Mouse (Mus musculus): ENCODE data around the gene Gm33543. TPM values are rescaled to one million over a fixed set of nuclear protein-coding genes. Genes with fewer than 3 reads are reported as not detected.

Gm33543 gene
- polyA plus RNA-seq, 1 experiment from 2014 or later, result not detected

- Histone ChIP-seq H3K27me3 (ENCODE audit: control insufficient read depth, insufficient read depth, low read length) (no peaks in the 10 kb centered on the region), H3K36me3 (ENCODE audit: control insufficient read depth, insufficient read depth, low read length) (no peaks in the 10 kb centered on the region), H3K9me3 (replicated peaks; ENCODE audit: control insufficient read depth, low read length) (no peaks in the 10 kb centered on the region), H3K4me2 (ENCODE audit: low read depth, low read length) (no peak overlapping the region), H3K4me1 (ENCODE audit: control insufficient read depth, insufficient read depth, low read length) (no peaks in the 10 kb centered on the region), H3K4me3 (replicated peaks; ENCODE audit: low read length) (no peak overlapping the region), H3K9ac (ENCODE audit: low read length) (no peak overlapping the region), H3K27ac (ENCODE audit: low read length) (no peak overlapping the region)
- whole genome bisulfite sequencing, result 27% methylated on average over 9 of the region's 9 CpGs
- no peak for ATAC-seq (ENCODE audit: insufficient read depth, low FRiP score)
Observed at GRCm38 (mm10) chr10:95817419-95818161, 25.1 kb downstream of the Gm33543 start.

DNA sequence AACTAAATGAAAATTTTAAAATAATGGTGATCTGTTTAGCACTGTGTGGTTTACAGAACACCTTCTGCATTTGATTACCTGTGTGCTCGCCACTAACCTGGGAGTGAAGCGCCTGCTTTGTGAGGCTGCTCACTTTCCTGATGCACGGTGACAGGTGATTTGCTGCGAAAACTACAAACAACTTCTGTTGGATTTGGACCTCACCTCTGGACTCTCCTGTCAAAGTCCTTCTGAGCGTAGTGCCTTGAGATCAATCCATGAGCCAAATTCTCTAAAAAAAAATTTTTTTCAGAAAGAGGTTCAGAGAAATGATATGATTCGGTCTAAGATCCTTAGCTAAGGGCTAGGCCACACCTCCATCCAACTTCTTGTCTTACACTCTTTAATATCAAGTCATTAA is 28.4 kb downstream of the Gm33543 start:
- WGBS, result 86% methylated on average over 6 of the region's 6 CpGs
- Histone ChIP-seq H3K27me3 (ENCODE audit: control insufficient read depth, insufficient read depth, low read length) (no peaks in the 10 kb centered on the region), H3K27ac (ENCODE audit: low read length) (no peak overlapping the region), H3K4me2 (ENCODE audit: low read depth, low read length) (no peak overlapping the region), H3K36me3 (ENCODE audit: control insufficient read depth, insufficient read depth, low read length) (no peaks in the 10 kb centered on the region), H3K9ac (ENCODE audit: low read length) (no peak overlapping the region), H3K4me3 (replicated peaks; ENCODE audit: low read length) (no peak overlapping the region), H3K9me3 (replicated peaks; ENCODE audit: control insufficient read depth, low read length) (no peaks in the 10 kb centered on the region), H3K4me1 (ENCODE audit: control insufficient read depth, insufficient read depth, low read length) (no peaks in the 10 kb centered on the region)
- no peak for ATAC-seq (ENCODE audit: insufficient read depth, low FRiP score)

DNA sequence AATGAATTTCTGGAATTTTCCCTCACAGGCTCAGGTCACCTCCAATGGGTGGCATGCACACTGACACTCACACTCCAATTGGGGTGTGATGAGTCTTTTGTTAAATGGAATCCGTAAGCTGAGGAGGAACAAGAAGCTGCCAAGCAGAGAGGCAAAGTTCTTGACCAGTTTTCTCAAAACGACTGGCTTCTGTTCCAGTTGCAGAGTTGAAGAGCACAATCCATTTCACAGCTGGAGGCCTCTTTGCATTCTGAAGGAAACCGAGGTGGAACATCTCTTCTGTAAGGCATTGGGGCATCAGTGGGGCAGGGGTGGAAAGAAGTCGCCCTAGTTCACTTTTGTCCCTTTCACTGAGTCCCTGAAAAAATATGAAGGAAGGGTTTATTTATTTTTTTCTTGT is 30.9 kb downstream of the Gm33543 start:
- no peaks in the 10 kb centered on the region for H3K36me3 ChIP-seq (ENCODE audit: control insufficient read depth, insufficient read depth, low read length)
- WGBS, result 68% methylated on average over 4 of the region's 4 CpGs
- H3K9ac ChIP-seq (ENCODE audit: low read length), result no peak overlapping the region
- no peak overlapping the region for H3K4me3 ChIP-seq (replicated peaks; ENCODE audit: low read length)
- no peaks in the 10 kb centered on the region for H3K9me3 ChIP-seq (replicated peaks; ENCODE audit: control insufficient read depth, low read length)
- no peak for ATAC-seq (ENCODE audit: insufficient read depth, low FRiP score)
- no peaks in the 10 kb centered on the region for H3K27me3 ChIP-seq (ENCODE audit: control insufficient read depth, insufficient read depth, low read length)
- H3K4me1 ChIP-seq (ENCODE audit: control insufficient read depth, insufficient read depth, low read length), result no peaks in the 10 kb centered on the region
- H3K4me2 ChIP-seq (ENCODE audit: low read depth, low read length), result no peak overlapping the region
- no peak overlapping the region for H3K27ac ChIP-seq (ENCODE audit: low read length)

DNA sequence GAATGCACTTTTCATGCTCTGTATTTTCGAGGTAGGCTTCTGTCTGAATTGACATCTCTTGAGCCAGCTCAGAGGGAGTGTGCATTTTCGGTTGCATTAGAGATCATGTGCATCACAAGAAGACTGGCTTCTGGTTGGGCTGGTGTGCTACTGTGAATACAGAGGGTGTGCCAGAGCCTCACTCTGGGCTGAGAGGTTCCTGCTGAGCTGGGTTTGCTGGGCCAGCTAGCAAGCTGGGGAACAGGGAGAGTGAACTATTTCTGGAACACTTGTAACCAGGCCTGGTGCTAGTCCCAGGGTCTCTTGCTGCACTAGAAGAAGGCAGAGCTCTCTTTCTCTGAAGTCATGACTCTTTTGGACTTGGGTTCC is 41.3 kb downstream of the Gm33543 start:
- ATAC-seq (ENCODE audit: insufficient read depth, low FRiP score), result no peak
- H3K4me1 ChIP-seq (ENCODE audit: control insufficient read depth, insufficient read depth, low read length), result no peaks in the 10 kb centered on the region
- H3K27me3 ChIP-seq (ENCODE audit: control insufficient read depth, insufficient read depth, low read length), result no peaks in the 10 kb centered on the region
- H3K36me3 ChIP-seq (ENCODE audit: control insufficient read depth, insufficient read depth, low read length), result no peaks in the 10 kb centered on the region
- H3K4me3 ChIP-seq (replicated peaks; ENCODE audit: low read length), result no peak overlapping the region
- 54% methylated on average over 2 of the region's 2 CpGs for WGBS
- no peak overlapping the region for H3K27ac ChIP-seq (ENCODE audit: low read length)
- H3K9ac ChIP-seq (ENCODE audit: low read length), result no peak overlapping the region
- no peaks in the 10 kb centered on the region for H3K9me3 ChIP-seq (replicated peaks; ENCODE audit: control insufficient read depth, low read length)
- no peak overlapping the region for H3K4me2 ChIP-seq (ENCODE audit: low read depth, low read length)

GRCm38 (mm10) chr10:95800693-95801442 is 41.9 kb downstream of the Gm33543 start:
- no peaks in the 10 kb centered on the region for H3K27me3 ChIP-seq (ENCODE audit: control insufficient read depth, insufficient read depth, low read length)
- 67% methylated on average over 7 of the region's 7 CpGs for WGBS
- no peak overlapping the region for H3K4me2 ChIP-seq (ENCODE audit: low read depth, low read length)
- H3K4me1 ChIP-seq (ENCODE audit: control insufficient read depth, insufficient read depth, low read length), result no peaks in the 10 kb centered on the region
- no peak overlapping the region for H3K4me3 ChIP-seq (replicated peaks; ENCODE audit: low read length)
- no peaks in the 10 kb centered on the region for H3K36me3 ChIP-seq (ENCODE audit: control insufficient read depth, insufficient read depth, low read length)
- H3K27ac ChIP-seq (ENCODE audit: low read length), result no peak overlapping the region
- H3K9ac ChIP-seq (ENCODE audit: low read length), result no peak overlapping the region
- ATAC-seq (ENCODE audit: insufficient read depth, low FRiP score), result no peak
- no peaks in the 10 kb centered on the region for H3K9me3 ChIP-seq (replicated peaks; ENCODE audit: control insufficient read depth, low read length)

DNA sequence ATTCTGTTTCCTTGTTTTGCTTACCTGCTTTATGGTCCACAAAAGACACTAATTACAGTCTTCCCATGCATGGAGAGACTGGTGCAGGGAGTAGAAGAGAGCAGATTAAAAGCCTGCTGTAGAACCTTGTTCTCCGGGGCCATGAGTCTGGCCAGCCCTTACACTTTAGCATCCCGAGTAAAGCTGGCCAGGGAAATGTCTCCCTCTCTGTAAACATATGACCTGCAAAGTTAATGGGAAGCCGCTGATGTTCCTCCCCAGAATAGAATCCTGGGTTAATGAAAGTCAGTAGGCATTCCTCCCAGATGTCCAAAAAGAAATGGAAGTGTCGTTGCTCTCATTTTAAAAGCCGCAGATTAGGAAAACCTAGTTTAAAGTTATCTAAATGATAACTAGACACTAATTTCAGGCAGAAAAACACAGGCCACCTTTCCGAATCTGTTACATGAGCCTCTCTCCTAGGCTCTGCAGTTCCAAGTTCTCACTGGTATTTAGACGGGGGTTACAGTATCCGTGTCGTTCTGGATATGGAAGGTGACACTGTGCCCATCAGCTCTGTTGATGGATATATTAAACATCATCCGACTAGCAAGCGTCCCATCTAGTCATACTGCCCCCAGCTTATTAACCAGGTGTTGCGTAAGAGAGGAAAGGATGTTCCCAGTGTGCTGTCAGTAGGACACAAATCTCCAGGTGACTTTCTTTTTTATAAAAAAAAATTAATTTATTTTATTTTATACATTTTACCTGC is 44.9 kb downstream of the Gm33543 start:
- ATAC-seq (ENCODE audit: insufficient read depth, low FRiP score), result no peak
- Histone ChIP-seq H3K9ac (ENCODE audit: low read length) (no peak overlapping the region), H3K4me3 (replicated peaks; ENCODE audit: low read length) (no peak overlapping the region), H3K27ac (ENCODE audit: low read length) (no peak overlapping the region), H3K9me3 (replicated peaks; ENCODE audit: control insufficient read depth, low read length) (no peaks in the 10 kb centered on the region), H3K4me1 (ENCODE audit: control insufficient read depth, insufficient read depth, low read length) (no peaks in the 10 kb centered on the region), H3K36me3 (ENCODE audit: control insufficient read depth, insufficient read depth, low read length) (no peaks in the 10 kb centered on the region), H3K27me3 (ENCODE audit: control insufficient read depth, insufficient read depth, low read length) (no peaks in the 10 kb centered on the region), H3K4me2 (ENCODE audit: low read depth, low read length) (no peak overlapping the region)
- WGBS, result 82% methylated on average over 12 of the region's 12 CpGs

GRCm38 (mm10) chr10:95795500-95795899 is 47.2 kb downstream of the Gm33543 start:
- Histone ChIP-seq H3K27ac (ENCODE audit: low read length) (no peak overlapping the region), H3K4me1 (ENCODE audit: control insufficient read depth, insufficient read depth, low read length) (no peaks in the 10 kb centered on the region), H3K4me2 (ENCODE audit: low read depth, low read length) (no peak overlapping the region), H3K9ac (ENCODE audit: low read length) (no peak overlapping the region), H3K9me3 (replicated peaks; ENCODE audit: control insufficient read depth, low read length) (no peaks in the 10 kb centered on the region), H3K4me3 (replicated peaks; ENCODE audit: low read length) (no peak overlapping the region), H3K36me3 (ENCODE audit: control insufficient read depth, insufficient read depth, low read length) (no peaks in the 10 kb centered on the region), H3K27me3 (ENCODE audit: control insufficient read depth, insufficient read depth, low read length) (no peaks in the 10 kb centered on the region)
- no peak for ATAC-seq (ENCODE audit: insufficient read depth, low FRiP score)
- 86% methylated on average over 4 of the region's 4 CpGs for WGBS

DNA sequence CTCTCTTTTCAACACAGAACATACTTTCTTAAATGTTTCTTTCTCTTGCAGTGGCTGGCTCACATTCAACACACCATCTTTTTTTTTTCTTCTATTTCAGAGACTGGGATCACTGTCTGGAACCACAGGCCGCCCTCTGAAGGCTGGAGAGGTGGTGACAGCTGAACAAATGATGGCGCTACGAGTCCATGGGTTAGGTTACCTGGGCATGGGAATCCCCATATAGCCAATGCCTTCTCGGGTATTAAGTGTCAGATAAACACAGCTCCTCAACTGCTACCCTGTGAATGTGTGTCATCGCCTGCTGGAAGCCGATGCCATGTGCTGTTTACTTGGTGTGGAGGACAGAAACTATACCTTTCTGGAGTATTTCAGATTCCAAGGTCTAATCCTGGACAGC is 48.0 kb downstream of the Gm33543 start:
- no peak for ATAC-seq (ENCODE audit: insufficient read depth, low FRiP score)

GRCm38 (mm10) chr10:95791427-95791804 is 51.3 kb downstream of the Gm33543 start:
- no peak for ATAC-seq (ENCODE audit: insufficient read depth, low FRiP score)
- no peaks in the 10 kb centered on the region for H3K9me3 ChIP-seq (replicated peaks; ENCODE audit: control insufficient read depth, low read length)
- 80% methylated on average over 8 of the region's 8 CpGs for WGBS
- H3K27me3 ChIP-seq (ENCODE audit: control insufficient read depth, insufficient read depth, low read length), result no peaks in the 10 kb centered on the region
- no peaks in the 10 kb centered on the region for H3K36me3 ChIP-seq (ENCODE audit: control insufficient read depth, insufficient read depth, low read length)
- H3K4me3 ChIP-seq (replicated peaks; ENCODE audit: low read length), result no peak overlapping the region
- H3K4me1 ChIP-seq (ENCODE audit: control insufficient read depth, insufficient read depth, low read length), result no peaks in the 10 kb centered on the region
- no peak overlapping the region for H3K27ac ChIP-seq (ENCODE audit: low read length)
- no peak overlapping the region for H3K4me2 ChIP-seq (ENCODE audit: low read depth, low read length)
- no peak overlapping the region for H3K9ac ChIP-seq (ENCODE audit: low read length)

More for the DNA sequence above, 48.0 kb downstream of the Gm33543 start:
- no peak overlapping the region for H3K9ac ChIP-seq (ENCODE audit: low read length)
- H3K27ac ChIP-seq (ENCODE audit: low read length), result no peak overlapping the region
- H3K4me2 ChIP-seq (ENCODE audit: low read depth, low read length), result no peak overlapping the region
- 87% methylated on average over 6 of the region's 6 CpGs for WGBS
- H3K9me3 ChIP-seq (replicated peaks; ENCODE audit: control insufficient read depth, low read length), result no peaks in the 10 kb centered on the region
- no peaks in the 10 kb centered on the region for H3K36me3 ChIP-seq (ENCODE audit: control insufficient read depth, insufficient read depth, low read length)
- no peaks in the 10 kb centered on the region for H3K27me3 ChIP-seq (ENCODE audit: control insufficient read depth, insufficient read depth, low read length)
- no peak overlapping the region for H3K4me3 ChIP-seq (replicated peaks; ENCODE audit: low read length)
- H3K4me1 ChIP-seq (ENCODE audit: control insufficient read depth, insufficient read depth, low read length), result no peaks in the 10 kb centered on the region

Data from stomach, embryonic 16.5 days (tissue).